Mouse (Mus musculus): Measurements from ENCODE around the gene Npas2.
A peak's percentile ranks its signal among the peaks of the same experiment; 100 is the strongest.

Gene Npas2

GRCm38 (mm10) chr1:39192997-39193861 lies at the start of gene Npas2:
Gene Npas2 (plus strand): TSS chr1:39193731.
- DNase-seq (ENCODE audit: low read depth, low spot score), result no peak

GRCm38 (mm10) chr1:39156778-39157177 lies 36.8 kb upstream of the Npas2 start:
- no peak for DNase-seq (ENCODE audit: low read depth, low spot score)

DNA sequence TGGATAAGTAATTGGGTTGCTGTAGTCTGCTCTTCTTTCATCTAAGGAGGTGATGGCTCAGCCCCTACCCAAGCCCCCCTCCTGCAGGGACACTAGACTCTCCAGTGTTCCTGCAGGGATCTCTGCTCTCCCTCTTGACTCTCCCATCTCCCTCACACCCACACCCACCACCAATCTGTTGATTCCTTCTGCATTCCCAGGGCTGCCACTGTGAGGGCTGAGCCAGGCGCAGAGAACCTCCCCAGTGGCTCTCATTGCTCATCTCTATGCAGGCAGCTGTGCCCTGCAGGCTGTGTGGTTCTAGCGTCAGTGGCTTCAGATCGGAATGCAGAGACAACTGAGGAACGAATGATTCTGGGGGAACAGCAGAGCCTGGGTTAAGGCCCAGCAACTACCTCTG lies 33.4 kb upstream of the Npas2 start:
- DNase-seq (ENCODE audit: low read depth, low spot score), result no peak

DNA sequence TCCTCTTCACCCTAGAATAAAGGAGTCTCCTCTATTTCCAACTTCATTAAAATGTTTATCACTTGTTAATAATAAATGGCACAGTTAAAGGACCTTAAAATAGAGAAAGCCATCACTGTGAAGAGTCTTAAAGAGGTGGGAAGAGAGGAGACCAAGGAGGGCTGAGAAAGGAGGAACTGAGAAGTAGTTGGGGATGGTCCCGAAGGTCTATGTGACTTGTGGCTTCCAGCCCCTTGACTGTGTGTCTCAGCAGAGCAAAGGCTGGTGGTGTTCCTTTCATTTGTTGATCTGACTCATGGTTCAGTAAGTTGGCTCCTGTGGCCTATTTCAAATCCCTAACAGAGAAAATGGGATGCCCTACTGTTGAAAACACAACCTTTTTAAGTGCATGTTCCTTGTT lies 30.5 kb upstream of the Npas2 start:
- no peak for DNase-seq (ENCODE audit: low read depth, low spot score)

DNA sequence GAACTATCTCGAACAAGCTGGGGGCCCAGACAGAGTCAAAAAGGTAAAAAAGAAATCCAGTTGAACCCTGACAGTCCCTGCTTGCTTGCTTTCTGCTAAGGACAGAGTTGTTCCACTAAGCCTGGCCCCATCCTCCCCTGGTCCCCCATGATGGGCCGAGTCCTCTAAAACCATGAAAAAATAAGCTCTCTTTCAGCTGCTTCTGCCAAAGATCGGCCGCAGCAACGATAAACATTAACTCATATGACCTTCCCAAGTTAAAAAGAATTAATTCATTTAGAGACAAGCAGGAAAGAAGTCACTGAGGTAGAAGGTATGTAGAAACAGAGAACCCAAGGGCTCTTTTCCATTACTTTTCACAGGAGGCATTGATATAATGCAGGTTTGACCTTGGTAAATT lies 16.8 kb upstream of the Npas2 start:
- no peak for DNase-seq (ENCODE audit: low read depth, low spot score)

- no peak for DNase-seq (ENCODE audit: low read depth, low spot score)
Observed at GRCm38 (mm10) chr1:39177211-39177610, 16.3 kb upstream of the Npas2 start.

- no peak for DNase-seq (ENCODE audit: low read depth, low spot score)
Observed at GRCm38 (mm10) chr1:39179806-39180205, 13.7 kb upstream of the Npas2 start.

DNA sequence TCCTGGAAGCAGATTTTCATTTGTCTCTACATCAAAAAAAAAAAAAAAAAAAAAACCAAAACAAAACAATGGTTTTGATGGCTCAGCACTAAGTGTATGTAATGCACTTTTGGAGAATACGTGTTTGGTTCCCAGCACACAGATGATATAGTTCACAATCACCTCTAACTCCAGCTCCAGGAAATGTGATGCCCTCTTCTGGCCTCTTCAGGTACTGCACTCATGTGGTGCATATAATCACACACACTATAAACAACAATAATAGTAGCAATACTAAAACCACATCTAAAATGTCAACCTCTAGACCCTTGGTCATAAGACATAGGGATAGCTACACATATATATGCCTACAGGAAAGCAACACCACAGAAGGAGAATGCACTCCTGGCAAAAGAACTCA lies 13.0 kb upstream of the Npas2 start:
- no peak for DNase-seq (ENCODE audit: low read depth, low spot score)

- no peak for DNase-seq (ENCODE audit: low read depth, low spot score)
Observed at GRCm38 (mm10) chr1:39181901-39182300, 11.6 kb upstream of the Npas2 start.

GRCm38 (mm10) chr1:39185833-39186232 lies 7.7 kb upstream of the Npas2 start:
- no peak for DNase-seq (ENCODE audit: low read depth, low spot score)

DNA sequence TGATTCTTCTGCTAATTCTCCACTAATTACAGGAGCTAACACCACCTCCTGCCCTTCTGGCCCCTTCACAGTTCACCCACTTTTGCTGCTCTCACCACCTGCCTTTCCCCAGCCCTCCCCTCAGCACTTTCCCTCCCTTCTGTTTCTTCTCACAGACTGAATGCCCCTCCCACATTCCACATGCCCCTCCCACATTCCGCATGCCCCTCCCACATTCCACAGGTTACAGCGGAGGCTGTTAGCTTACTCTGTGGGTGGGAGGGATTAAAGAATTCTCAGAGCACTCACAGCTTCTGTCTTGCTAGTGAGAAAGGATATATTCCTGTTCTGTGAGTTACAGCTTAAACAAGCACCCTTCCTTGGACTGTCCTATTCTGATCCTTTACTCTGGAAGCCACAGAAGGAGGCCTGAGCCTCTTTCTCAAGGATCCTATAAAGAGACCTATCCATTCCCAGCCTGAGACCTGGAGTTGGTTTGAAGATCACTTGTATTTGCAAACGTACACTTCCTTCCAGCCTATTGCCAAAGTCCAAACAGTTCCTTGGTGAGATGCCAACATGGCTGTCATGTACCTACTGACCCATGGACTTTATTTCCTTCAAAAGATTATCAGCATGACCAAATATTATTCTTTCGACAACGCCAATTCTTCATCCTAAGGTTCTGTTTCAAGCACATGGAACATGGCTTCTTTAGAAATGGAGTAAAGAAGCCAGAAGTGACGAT lies 6.7 kb upstream of the Npas2 start:
- peak; percentile 35 for DNase-seq (ENCODE audit: low read depth, low spot score)

- DNase-seq (ENCODE audit: low read depth, low spot score), result no peak
Observed at GRCm38 (mm10) chr1:39191122-39191521, 2.4 kb upstream of the Npas2 start.

DNA sequence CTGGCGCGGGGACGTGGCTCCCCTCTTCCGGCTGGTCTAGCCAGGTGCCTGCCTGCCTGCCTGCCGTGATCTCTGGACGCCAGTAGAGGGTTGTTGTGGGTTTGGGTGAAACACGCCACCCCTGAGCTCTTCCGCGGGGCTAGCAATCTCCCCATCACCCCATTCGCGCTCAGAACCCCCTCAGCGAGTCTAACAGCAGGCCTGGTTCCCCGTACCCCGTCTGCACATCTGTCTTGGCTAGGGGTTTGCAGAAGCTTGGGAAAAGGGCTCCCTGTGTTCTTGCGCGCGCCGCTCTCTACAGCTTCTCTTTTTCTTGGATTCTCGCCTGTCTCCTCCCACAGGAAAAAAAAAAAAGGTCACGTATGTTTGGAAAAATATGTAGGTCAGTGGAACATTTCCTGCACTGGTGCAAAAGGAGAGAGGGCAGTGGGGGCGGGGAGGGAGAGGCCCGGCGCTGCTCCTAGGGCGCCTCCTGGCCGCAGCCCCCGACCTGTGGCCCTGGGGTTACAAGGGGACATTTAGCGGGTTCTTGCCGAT lies 1.0 kb upstream of the Npas2 start:
- peak; percentile 37 for DNase-seq (ENCODE audit: low read depth, low spot score)

- DNase-seq (ENCODE audit: low read depth, low spot score), result no peak
Observed at GRCm38 (mm10) chr1:39193862-39194675, 538 bp downstream of the Npas2 start.

- no peak for DNase-seq (ENCODE audit: low read depth, low spot score)
Observed at GRCm38 (mm10) chr1:39194959-39195358, 1.4 kb downstream of the Npas2 start.

GRCm38 (mm10) chr1:39196126-39196525 lies 2.6 kb downstream of the Npas2 start:
- DNase-seq (ENCODE audit: low read depth, low spot score), result no peak

GRCm38 (mm10) chr1:39196676-39197375 lies 3.3 kb downstream of the Npas2 start:
- no peak for DNase-seq (ENCODE audit: low read depth, low spot score)

- DNase-seq (ENCODE audit: low read depth, low spot score), result no peak
Observed at GRCm38 (mm10) chr1:39205021-39205420, 11.5 kb downstream of the Npas2 start.

DNA sequence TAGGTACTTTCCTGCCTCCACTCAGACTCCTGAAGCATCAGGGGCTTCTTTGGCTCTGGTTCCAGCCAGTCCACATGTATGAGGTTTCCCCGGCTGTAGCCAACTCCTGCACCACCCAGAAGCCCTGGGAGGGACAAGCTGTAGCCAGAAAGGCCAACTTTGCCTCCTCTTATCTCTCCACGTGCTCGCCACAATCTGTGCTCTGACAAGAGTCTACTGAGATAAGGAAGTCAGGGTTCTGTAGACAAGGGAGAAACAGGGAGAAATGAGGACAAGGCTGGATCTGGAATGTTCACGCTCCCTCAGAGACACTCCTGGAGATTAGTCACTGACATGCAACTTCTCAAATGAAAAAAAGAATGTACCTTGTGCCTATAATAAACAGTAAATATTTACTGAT lies 12.2 kb downstream of the Npas2 start:
- no peak for DNase-seq (ENCODE audit: low read depth, low spot score)

DNA sequence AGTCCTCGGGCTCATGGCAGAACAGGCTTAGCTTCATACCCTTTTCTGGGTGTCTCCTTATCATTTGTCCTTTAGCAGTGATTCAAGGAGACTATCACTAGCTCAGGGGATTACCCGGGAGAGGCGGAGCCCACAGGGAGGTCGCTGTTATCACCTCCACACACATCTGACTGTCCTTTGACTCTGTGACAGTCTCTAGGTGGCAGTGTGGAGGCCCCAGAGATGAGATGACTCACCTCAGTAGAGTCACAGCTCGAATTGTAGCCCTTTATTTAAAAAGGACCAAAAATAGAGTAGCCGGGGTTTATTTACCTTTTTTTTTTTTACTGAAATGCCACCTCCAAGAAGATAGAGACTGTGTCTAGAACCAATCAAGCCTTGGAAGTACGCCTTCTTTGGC lies 13.4 kb downstream of the Npas2 start:
- DNase-seq (ENCODE audit: low read depth, low spot score), result no peak

DNA sequence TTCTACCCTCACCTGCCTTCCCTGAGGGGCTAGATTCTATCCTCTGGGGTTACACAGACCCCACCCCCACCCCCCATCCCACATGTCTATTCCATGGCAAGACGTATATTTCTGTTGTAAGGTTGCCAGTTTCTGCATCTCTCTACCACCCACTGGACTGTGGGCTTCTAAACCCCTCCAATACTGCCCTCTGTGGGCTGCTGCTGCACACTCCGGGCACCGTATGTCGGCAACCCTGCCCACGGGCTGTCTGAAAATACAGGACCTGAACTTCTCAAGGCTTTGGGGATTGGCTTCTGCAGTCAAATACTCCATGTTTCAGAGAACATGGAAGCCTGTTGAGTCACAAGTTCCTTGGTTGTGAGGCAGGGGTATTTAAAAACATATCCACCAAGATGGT lies 17.4 kb downstream of the Npas2 start:
- no peak for DNase-seq (ENCODE audit: low read depth, low spot score)
